Mouse (Mus musculus) kidney, postnatal 14 days (tissue): Measurements from ENCODE around the gene Serping1.
"Not testable (repeated sequence)": the region's sequence is repeated elsewhere in the genome, so short reads cannot be mapped to it uniquely, and the experiment has no call there.

Experiments used
- DNase-seq: peaks from one replicate; pipeline ENCODE4 v3.0.0; 2022; ENCODE audit warnings: mixed read lengths

Serping1 gene

DNA sequence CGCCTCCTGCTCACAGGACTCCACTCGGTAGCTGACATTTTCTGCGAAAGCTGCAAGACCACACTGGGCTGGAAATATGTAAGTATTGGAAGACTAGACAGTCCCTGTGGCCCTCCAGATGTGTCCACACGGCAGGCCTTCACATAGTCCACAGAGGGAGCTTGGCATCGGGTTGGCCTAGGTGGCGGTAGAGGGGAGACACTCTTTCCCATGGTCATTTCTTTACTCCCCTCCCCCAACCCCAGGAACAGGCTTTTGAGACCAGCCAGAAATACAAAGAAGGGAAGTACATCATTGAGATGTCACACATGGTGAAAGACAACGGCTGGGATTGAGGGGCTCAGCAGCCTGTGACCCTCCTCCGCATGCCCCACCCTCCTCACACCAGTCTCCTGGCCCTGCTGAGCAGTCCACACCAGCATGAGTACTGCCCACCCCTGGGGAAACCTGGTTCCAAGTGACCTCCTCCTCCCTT lies 37.8 kb downstream of the Serping1 start:
- DNase-seq = no peak

DNA sequence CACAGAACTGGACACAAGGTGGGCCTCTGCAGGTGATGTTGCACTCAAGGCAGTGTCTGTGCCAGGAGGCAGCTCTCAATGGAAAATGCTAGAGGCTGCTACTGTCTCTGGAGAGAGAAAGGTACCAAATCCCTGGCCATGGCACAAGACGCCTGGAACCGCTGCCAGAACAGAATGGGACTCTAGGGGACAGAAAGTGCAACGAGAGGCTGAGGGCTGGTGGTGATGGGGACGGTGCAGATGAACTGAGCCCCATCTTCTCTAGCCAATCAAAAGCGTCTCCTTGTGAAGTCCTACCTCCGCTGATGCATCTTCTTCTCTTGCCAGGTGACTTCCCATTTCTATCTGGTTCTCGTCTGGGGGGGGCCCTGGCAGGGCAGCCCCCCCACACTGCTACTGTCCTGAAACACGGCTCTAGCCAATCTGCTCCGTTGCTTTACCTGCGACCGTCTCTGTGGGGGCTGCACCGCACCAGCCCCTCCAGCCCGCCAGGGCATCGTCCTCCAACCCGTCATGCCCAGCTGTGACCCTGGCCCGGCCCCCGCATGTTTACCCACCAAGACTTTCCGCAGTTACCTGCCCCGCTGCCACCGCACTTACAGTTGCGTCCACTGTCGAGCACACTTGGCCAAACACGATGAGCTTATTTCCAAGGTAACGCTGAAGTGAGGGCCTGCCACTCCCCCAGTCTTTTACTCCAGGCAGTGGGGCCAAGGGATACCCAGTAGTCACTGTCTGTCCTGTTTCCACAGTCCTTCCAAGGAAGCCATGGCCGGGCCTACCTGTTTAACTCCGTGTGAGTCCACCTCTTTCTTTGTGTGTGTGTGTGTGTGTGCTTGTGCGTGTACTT lies 38.7 kb downstream of the Serping1 start:
- DNase-seq = no peak

GRCm38 (mm10) chr2:84735346-84735920 lies 39.8 kb downstream of the Serping1 start:
- DNase-seq = no peak

GRCm38 (mm10) chr2:84734919-84735318 lies 40.3 kb downstream of the Serping1 start:
- DNase-seq = no peak

- no peak for DNase-seq
Measured at GRCm38 (mm10) chr2:84734351-84734864, 40.8 kb downstream of the Serping1 start.

DNA sequence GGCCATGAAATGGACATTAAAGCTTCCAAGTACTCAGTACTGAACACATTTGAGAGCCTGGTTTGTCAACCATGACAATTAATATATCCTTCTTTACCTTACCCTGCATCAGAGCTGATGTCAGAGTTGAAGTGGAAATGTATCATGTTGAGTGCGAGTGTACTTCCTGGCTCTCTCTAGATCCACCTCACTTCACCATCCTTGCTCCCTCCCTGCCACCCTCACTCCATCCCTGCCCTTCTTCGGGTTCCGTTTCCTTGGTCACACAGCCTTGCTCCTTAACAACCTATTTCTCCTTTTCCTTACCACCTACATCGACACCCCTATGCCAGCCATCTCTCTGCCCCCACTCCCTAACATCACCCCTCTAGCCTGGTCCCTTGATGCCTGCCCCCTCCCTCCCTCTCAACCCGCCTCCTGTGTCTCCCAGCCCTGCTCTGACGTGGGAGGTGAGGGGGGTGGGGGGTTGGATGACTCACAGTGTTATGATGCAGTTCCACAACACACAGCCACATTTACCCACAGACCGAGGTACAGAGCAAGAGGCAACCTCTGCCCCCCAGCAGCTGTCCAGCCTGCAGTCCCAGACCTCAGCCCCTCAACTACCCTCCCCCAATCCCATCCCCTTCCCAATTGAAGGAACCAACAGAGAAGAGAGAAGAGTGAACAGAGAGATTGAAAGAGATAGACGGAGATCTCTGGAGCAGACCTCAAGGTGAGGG lies 41.5 kb downstream of the Serping1 start, which contains the start of gene Ypel4:
Gene Ypel4, plus strand, starts transcription at position 480 of the 722 bp plus-strand sequence.
- DNase-seq = no peak

- DNase-seq = no peak
Measured at GRCm38 (mm10) chr2:84732394-84732793, 42.9 kb downstream of the Serping1 start.

DNA sequence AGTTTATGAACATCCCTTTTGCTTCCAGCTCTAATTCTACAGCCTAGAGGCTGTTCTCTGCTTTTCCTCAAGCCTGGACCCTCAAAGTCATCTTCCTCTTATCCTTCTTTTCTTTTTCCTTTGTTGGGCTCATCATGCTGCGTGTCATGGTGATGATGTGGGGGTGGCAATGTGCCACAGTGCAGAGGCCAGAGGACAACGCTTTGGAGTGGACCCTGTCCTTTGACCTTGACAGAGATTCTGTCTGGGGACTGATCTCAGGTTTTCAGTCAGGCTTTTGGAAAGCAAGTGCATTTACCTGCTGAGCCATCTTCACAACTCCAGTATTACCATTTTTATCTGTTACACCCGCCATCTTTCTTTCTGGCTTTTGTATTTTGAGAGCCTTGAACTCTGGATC lies 44.0 kb downstream of the Serping1 start:
- DNase-seq = no peak

DNA sequence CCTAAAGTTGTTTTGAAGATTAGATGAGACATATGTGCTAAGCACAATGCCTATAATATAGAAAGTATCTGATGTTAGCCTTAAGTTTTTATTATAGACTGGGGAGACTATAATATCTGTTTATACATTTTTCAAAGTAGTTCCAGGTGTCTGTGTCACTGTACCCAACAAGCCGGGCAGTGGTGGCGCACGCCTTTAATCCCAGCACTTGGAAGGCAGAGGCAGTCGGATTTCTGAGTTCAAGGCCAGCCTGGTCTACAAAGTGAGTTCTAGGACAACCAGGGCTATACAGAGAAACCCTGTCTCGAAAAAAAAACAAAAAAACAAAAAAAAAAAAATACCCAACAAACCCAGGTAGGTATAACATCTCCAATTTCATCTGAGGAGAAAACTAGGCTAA lies 47.1 kb downstream of the Serping1 start:
- not testable (repeated sequence) for DNase-seq

GRCm38 (mm10) chr2:84727172-84727858 lies 47.9 kb downstream of the Serping1 start, which contains the start of gene Clp1:
TSS of gene Clp1 (minus strand) at chr2:84727350.
- DNase-seq = peak; percentile 98

DNA sequence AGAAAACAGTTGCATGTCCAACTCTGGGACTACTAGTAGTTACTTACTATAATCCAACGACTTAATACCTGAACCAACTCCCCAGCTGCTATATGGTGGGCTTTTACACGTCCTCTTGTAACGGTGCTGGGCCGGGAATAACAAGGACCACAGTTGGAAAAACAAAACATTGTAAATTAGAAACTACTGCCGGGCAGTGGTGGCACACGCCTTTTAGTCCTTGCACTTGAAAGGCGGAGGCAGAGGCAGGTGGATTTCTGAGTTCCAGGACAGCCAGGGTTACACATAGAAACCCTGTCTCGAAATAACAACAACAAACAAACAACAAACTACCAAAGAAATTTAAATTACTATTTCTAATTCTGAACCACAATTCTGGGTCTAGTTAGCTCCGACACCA lies 48.5 kb downstream of the Serping1 start:
- no peak for DNase-seq

DNA sequence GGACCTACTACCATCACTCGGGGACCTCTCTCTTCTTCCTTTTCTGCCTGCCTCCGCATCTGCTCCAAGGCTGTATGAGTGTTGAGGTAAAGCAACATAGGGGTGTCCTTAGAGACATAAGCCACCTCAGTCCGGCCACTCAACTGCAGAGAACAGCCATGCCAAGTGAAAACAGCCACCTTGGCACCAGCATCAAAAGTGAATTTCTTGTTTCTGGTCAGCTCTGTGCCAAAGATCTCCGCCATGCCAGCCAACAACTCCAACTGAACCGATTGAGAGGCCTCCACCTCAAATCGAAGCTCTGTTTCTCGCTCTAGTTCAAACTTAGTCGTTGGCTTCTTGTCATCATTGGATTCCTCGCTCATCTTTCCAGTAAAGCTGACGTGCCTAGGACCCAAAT lies 49.5 kb downstream of the Serping1 start:
- DNase-seq = no peak

- no peak for DNase-seq
Measured at GRCm38 (mm10) chr2:84723856-84724255, 51.4 kb downstream of the Serping1 start.

GRCm38 (mm10) chr2:84721182-84721581 lies 54.1 kb downstream of the Serping1 start:
- no peak for DNase-seq

DNA sequence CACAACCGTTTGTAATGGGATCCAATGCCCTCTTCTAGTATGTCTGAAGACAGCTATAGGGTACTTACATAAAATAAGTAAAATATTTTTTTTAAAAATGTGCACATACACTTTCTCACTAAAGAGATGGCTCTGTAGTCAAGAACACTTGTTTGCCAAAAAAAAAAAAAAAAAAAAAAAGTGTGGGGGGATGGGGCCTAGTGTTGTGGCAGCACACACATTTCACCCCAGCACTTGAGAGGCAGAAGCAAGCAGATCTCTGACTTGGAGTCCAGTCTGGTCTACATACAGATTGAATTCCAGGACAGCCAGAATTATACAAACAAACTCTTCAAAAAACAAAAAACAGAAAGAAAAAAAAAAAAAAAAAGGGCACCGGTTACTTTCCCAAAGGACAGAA lies 54.5 kb downstream of the Serping1 start:
- DNase-seq = no peak

DNA sequence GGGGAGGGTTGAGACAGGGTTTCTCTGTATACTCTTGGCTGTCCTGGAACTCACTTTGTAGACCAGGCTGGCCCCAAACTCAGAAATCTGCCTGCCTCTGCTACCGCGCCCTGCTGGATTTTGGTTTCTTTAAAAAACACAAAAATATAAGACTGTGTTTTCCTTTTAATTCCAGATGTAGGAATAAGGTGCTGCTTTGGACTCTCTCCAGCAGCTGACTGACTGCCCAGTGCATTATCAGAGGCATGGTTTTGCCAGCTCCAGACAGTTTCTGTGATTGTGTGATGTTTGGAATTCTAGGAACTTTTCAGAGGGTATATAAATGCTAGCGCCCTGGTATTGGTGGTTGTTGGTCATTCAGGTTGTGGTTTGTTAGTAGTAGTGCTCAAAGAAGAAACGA lies 57.9 kb downstream of the Serping1 start:
- DNase-seq = no peak

GRCm38 (mm10) chr2:84716423-84717355 lies 58.6 kb downstream of the Serping1 start:
- DNase-seq = no peak

GRCm38 (mm10) chr2:84715562-84716361 lies 59.5 kb downstream of the Serping1 start:
- peak; percentile 93 for DNase-seq
